ENCODE assay signal across 8 mouse cellular contexts in the genomic region with DNA sequence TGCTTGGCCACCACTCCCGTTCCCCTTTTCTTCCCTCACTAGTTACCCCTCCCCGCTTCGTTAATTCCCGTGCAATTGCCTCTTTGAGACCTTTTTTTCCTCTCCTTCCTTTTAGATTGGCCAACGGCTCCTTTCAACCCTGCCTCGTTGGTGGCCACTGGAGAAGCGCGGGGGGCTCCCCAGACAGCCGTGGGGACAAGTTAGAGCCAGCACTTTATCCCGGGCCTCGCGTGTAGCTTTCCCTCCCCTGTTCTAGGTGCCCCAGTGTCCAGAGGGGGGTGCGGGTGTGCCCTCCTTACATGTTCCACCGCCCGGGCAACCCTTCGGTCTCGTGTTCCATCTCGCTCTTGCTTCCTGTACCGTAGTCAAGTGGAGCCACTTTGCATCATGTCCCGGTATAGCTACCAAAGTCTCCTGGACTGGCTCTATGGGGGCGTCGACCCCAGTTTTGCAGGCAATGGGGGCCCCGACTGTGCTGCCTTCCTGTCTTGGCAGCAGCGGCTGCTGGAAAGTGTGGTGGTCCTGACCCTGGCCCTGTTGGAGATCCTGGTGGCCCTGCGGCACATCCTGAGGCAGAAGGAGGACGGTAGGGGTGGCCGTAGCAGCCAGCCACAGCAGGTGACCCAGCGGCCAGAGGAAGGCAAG. TPM values are rescaled to one million over a fixed set of nuclear protein-coding genes. Genes with fewer than 3 reads are reported as not detected.
DNase-seq lines count a peak whose midpoint lies in the region; ATAC-seq and TF ChIP-seq lines count a peak whose summit lies in the region.

No protein-coding gene starts in this region.

- no peaks in the 10 kb centered on the region for H3K27me3 ChIP-seq in heart, adult 2 months (ENCODE audit: control insufficient read depth, insufficient read depth, low read length)
- H3K27me3 ChIP-seq in heart, embryonic 11.5 days (ENCODE audit: control insufficient read depth, insufficient read depth, low read length): peaks cover 3% of the 10 kb centered on the region; the same call in 1 of the 2 replicates
- H3K27me3 ChIP-seq in midbrain, embryonic 10.5 days (ENCODE audit: low read depth, poor library complexity, severe bottlenecking): peaks cover 99% of the 10 kb centered on the region
- H3K27me3 ChIP-seq in stomach, embryonic 16.5 days (ENCODE audit: control insufficient read depth, insufficient read depth, low read length): peaks cover 10% of the 10 kb centered on the region; the same call in 1 of the 2 replicates

- ATAC-seq in heart, embryonic 11.5 days (replicated peaks; ENCODE audit: insufficient number of reproducible peaks, low FRiP score, low TSS enrichment): no peak
- ATAC-seq in stomach, embryonic 16.5 days (ENCODE audit: insufficient read depth, low FRiP score): no peak

- peak in 1 of 2 experiments; percentile 42 for DNase-seq in heart, adult 2 months
- no peak for DNase-seq in heart, postnatal 25 days (ENCODE audit: low spot score)
- peak; percentile 47 for DNase-seq in brain, embryonic 14.5 days (ENCODE audit: low read depth)
- DNase-seq in kidney, postnatal 14 days: peak; percentile 16
- peak; percentile 37 for DNase-seq in midbrain, embryonic 10.5 days (ENCODE audit: low spot score)
- DNase-seq in left cerebral cortex, adult 11 months (ENCODE audit: low spot score): no peak

- no peak for TF ChIP-seq EP300 in heart, adult 2 months (IDR thresholded peaks at IDR 0.05; ENCODE audit: insufficient read depth, low read depth, low read length)

- no peak for TF ChIP-seq CTCF in heart, adult 2 months (IDR thresholded peaks at IDR 0.05)
- TF ChIP-seq CTCF in brain, embryonic 14.5 days (IDR thresholded peaks at IDR 0.05; ENCODE audit: borderline replicate concordance, extremely low read depth, insufficient read depth, insufficient read length): no peak

- peak overlapping the region; percentile 60 for H3K4me3 ChIP-seq in heart, adult 2 months
- H3K4me3 ChIP-seq in heart, embryonic 11.5 days (ENCODE audit: low read depth, low read length): peak overlapping the region; percentile 57
- H3K4me3 ChIP-seq in midbrain, embryonic 10.5 days: peak overlapping the region; percentile 68
- H3K4me3 ChIP-seq in stomach, embryonic 16.5 days (replicated peaks; ENCODE audit: low read length): peak overlapping the region; percentile 60

- no peaks in the 10 kb centered on the region for H3K79me2 ChIP-seq in heart, adult 2 months (replicated peaks; ENCODE audit: control insufficient read depth, insufficient read depth, low read length)

- H3K4me1 ChIP-seq in heart, adult 2 months (ENCODE audit: control insufficient read depth, insufficient read depth, low read length): no peaks in the 10 kb centered on the region; the same call in none of the 2 replicates
- peaks cover 10% of the 10 kb centered on the region for H3K4me1 ChIP-seq in heart, embryonic 11.5 days (ENCODE audit: control insufficient read depth, insufficient read depth, low read length)
- peaks cover 61% of the 10 kb centered on the region for H3K4me1 ChIP-seq in midbrain, embryonic 10.5 days
- peaks cover 27% of the 10 kb centered on the region for H3K4me1 ChIP-seq in stomach, embryonic 16.5 days (ENCODE audit: control insufficient read depth, insufficient read depth, low read length)

- H3K27ac ChIP-seq in heart, adult 2 months: peak overlapping the region; percentile 41; the same call in 1 of the 2 replicates
- H3K27ac ChIP-seq in heart, embryonic 11.5 days (ENCODE audit: low read depth, low read length): peak overlapping the region; percentile 90
- peak overlapping the region; percentile 95 for H3K27ac ChIP-seq in midbrain, embryonic 10.5 days (replicated peaks)
- peak overlapping the region; percentile 98 for H3K27ac ChIP-seq in stomach, embryonic 16.5 days (ENCODE audit: low read length)

- peak overlapping the region; percentile 82 for H3K9ac ChIP-seq in heart, adult 2 months (ENCODE audit: low read depth, low read length)
- peak overlapping the region; percentile 78 for H3K9ac ChIP-seq in heart, embryonic 11.5 days (ENCODE audit: low read depth, low read length)
- H3K9ac ChIP-seq in stomach, embryonic 16.5 days (ENCODE audit: low read length): peak overlapping the region; percentile 77

- no peak for TF ChIP-seq POLR2A in heart, adult 2 months (IDR thresholded peaks at IDR 0.05; ENCODE audit: insufficient read depth, low read depth, low read length)
- TF ChIP-seq POLR2A in brain, embryonic 14.5 days (IDR thresholded peaks at IDR 0.05; ENCODE audit: borderline replicate concordance, extremely low read depth, insufficient read depth, insufficient read length, poor library complexity, severe bottlenecking): no peak

- 25% methylated on average over 28 of the region's 28 CpGs for WGBS in heart, adult 2 months
- 14% methylated on average over 28 of the region's 28 CpGs for WGBS in heart, embryonic 11.5 days (ENCODE audit: insufficient replicate concordance)
- 18% methylated on average over 28 of the region's 28 CpGs for WGBS in midbrain, embryonic 10.5 days
- 16% methylated on average over 28 of the region's 28 CpGs for WGBS in stomach, embryonic 16.5 days

- intact Hi-C loops in heart, adult 2 months (cut with DNase I): loop anchor here (5.0 kb wide), 3 partner anchors 120 to 455 kb away; a partner anchor contains a TSS
- intact Hi-C loops in heart, postnatal 25 days (cut with DNase I): loop anchor here (5.0 kb wide), 3 partner anchors 55 to 130 kb away; no protein-coding TSS in a partner anchor

- no peaks in the 10 kb centered on the region for H3K9me3 ChIP-seq in heart, embryonic 11.5 days (replicated peaks; ENCODE audit: control insufficient read depth, low read length)
- H3K9me3 ChIP-seq in midbrain, embryonic 10.5 days (replicated peaks): no peaks in the 10 kb centered on the region
- H3K9me3 ChIP-seq in stomach, embryonic 16.5 days (replicated peaks; ENCODE audit: control insufficient read depth, low read length): no peaks in the 10 kb centered on the region

- peak overlapping the region; percentile 79 for H3K4me2 ChIP-seq in heart, embryonic 11.5 days
- H3K4me2 ChIP-seq in stomach, embryonic 16.5 days (ENCODE audit: low read depth, low read length): peak overlapping the region; percentile 81

- peaks cover 4% of the 10 kb centered on the region; the same call in 1 of the 2 replicates for H3K36me3 ChIP-seq in heart, adult 2 months (ENCODE audit: control insufficient read depth, insufficient read depth, low read length)
- no peaks in the 10 kb centered on the region for H3K36me3 ChIP-seq in heart, embryonic 11.5 days (ENCODE audit: control insufficient read depth, insufficient read depth, low read length)
- H3K36me3 ChIP-seq in midbrain, embryonic 10.5 days: no peaks in the 10 kb centered on the region
- no peaks in the 10 kb centered on the region for H3K36me3 ChIP-seq in stomach, embryonic 16.5 days (ENCODE audit: control insufficient read depth, insufficient read depth, low read length)

RNA-seq across cellular contexts. Expression of a gene that starts 1.1 kb away (rescaled TPM):
- 10 to 100 TPM; 14.3 to 27.2 TPM for total RNA-seq in heart, adult 2 months (2021)
- 16.3 and 28.6 TPM in 2 replicates for polyA plus RNA-seq in heart, adult 2 months (2012; rRNA removed)
- total RNA-seq in heart, postnatal 25 days (2021): 10 to 100 TPM; 22.8 to 39.9 TPM
- 21.6 and 27.7 TPM in 2 replicates for polyA plus RNA-seq in brain, embryonic 14.5 days (2012; rRNA removed)
- 33.5 and 43.3 TPM in 2 replicates for polyA plus RNA-seq in heart, embryonic 11.5 days (2014; fragmentation: Nextera tagmentation; extraction: Ambion mirVana)
- polyA plus RNA-seq in midbrain, embryonic 10.5 days (2016; fragmentation: Nextera tagmentation; extraction: Ambion mirVana): 53.4 and 54.9 TPM in 2 replicates
- polyA plus RNA-seq in stomach, embryonic 16.5 days (2015; fragmentation: Nextera tagmentation; extraction: Ambion mirVana): 60.5 and 67.9 TPM in 2 replicates

Comparison
In these comparisons a context has a peak if more than half of its experiments do, and no peak if none do; other contexts are left out.
1. DNase-seq: peak in brain, embryonic 14.5 days (single experiment), kidney, postnatal 14 days (single experiment) and midbrain, embryonic 10.5 days (single experiment); none in heart, postnatal 25 days (single experiment) and left cerebral cortex, adult 11 months (single experiment).
2. H3K27ac ChIP-seq: peak in every context shown above with its lines; median percentile 98 in stomach, embryonic 16.5 days; 95 in midbrain, embryonic 10.5 days; 90 in heart, embryonic 11.5 days; 41 in heart, adult 2 months.
3. Peak in every context shown above with its lines, with median percentiles within 50 percentile points of each other: H3K4me3 ChIP-seq and H3K9ac ChIP-seq.